Mouse (Mus musculus) liver, embryonic 12.5 days (tissue): ENCODE data around the gene Gm5460. TPM values are rescaled to one million over a fixed set of nuclear protein-coding genes. Genes with fewer than 3 reads are reported as not detected.

Experiments
- ATAC-seq: fragments of 200-750 bp; cut with Nextera tagmentation; 2 replicates; pipeline ENCODE4 v1.8.0; 2017; ENCODE audit warnings: moderate number of reproducible peaks, mild to moderate bottlenecking, moderate library complexity
- H3K27ac ChIP-seq: fragments of 300-500 bp; sonication (generic); 2 replicates; pipeline ENCODE4 v1.5.1; 2016; ENCODE audit warnings: mild to moderate bottlenecking
- H3K27me3 ChIP-seq: fragments of 300-500 bp; sonication (generic); replicated peaks from 2 replicates; pipeline ENCODE4 v1.6.1; 2016; ENCODE audit warnings: mild to moderate bottlenecking, moderate library complexity
- H3K36me3 ChIP-seq: fragments of 300-500 bp; sonication (generic); 2 replicates; pipeline ENCODE4 v1.6.1; 2016; ENCODE audit warnings: mild to moderate bottlenecking, moderate library complexity
- H3K4me1 ChIP-seq: fragments of 300-500 bp; sonication (generic); 2 replicates; pipeline ENCODE4 v1.6.1; 2016
- H3K4me2 ChIP-seq: fragments of 300-500 bp; sonication (generic); 2 replicates; pipeline ENCODE4 v1.6.1; 2016; ENCODE audit warnings: mild to moderate bottlenecking, moderate library complexity
- H3K4me3 ChIP-seq: fragments of 300-500 bp; sonication (generic); 2 replicates; pipeline ENCODE4 v1.5.1; 2016; ENCODE audit warnings: mild to moderate bottlenecking, moderate library complexity
- H3K9ac ChIP-seq: fragments of 300-500 bp; sonication (generic); 2 replicates; pipeline ENCODE4 v1.6.1; 2016; ENCODE audit warnings: mild to moderate bottlenecking, moderate library complexity
- H3K9me3 ChIP-seq: fragments of 300-500 bp; sonication (generic); replicated peaks from 2 replicates; pipeline ENCODE4 v1.6.1; 2016; ENCODE audit warnings: mild to moderate bottlenecking, moderate library complexity
- WGBS: fragments of 180-500 bp; shearing (Covaris S2); methylation state at CpG from one replicate; pipeline ENCODE4 v1.1.7; 2016; ENCODE audit not compliant: insufficient replicate concordance; 5-methylcytosine and 5-hydroxymethylcytosine counted together
- polyA plus RNA-seq: library from polyadenylated mRNA; unstranded; fragments of >200 nt; fragmentation: Nextera tagmentation; extraction: Ambion mirVana; gene quantifications from 2 replicates; pipeline ENCODE4 v1.2.1, GENCODE M21; 2016

Gene Gm5460
- polyA plus RNA-seq, 1 experiment from 2014 or later = not detected

DNA sequence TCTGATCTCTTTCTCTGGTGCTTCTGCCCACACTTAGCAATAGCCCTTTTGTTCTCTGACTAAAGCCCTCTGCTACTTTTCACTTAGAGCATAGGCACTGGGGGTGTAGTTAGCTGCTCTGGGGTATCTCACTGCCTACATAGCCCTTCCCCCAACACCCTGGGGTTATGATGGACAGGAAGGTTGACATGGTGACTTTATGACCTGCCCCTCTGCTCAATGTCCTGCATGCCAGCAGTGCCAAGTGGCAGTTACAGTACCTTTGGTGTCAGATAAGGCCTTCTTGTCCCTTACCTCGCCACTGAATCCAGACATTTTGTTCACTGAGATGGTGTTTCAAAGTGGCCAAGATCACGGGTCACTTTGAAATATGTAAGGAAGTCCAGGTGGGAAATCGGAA is 1.5 kb upstream of the Gm5460 start, which contains the start of gene Gm30083:
Gene Gm30083 (minus strand): TSS at position 120 of the 400 bp plus-strand sequence.
- Histone ChIP-seq H3K27me3 (no peaks in the 10 kb centered on the region), H3K4me2 (no peak within 1 kb of the TSS), H3K4me3 (no peak within 1 kb of the TSS), H3K27ac (no peak within 1 kb of the TSS), H3K4me1 (no peaks in the 10 kb centered on the region), H3K9ac (no peak within 1 kb of the TSS), H3K36me3 (no peaks in the 10 kb centered on the region), H3K9me3 (no peaks in the 10 kb centered on the region)
- WGBS = 56% methylated on average over 3 of the region's 3 CpGs
- no peak for ATAC-seq

DNA sequence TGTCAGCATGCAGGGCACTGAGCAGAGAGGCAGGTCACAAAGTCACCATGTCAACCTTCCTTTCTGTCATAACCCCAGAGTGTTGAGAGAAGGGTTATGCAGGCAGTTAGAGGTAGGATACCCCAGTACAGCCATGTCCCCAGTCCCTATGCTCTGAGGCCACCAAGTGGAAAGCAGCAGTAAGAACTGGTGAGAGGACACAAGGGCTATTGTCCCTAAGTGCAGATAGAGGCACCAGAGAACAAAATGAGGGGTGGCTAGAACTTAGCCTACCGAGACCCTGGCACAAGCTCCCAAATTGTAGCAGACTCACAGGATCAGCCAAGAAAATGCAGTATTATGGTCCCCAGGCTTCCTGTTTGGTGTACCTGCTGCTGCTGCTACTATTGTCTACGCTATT is 380 bp downstream of the Gm5460 start:
- no peak for ATAC-seq
- H3K4me1 ChIP-seq = no peaks in the 10 kb centered on the region
- H3K27me3 ChIP-seq = no peaks in the 10 kb centered on the region
- no peak overlapping the region for H3K27ac ChIP-seq
- no peak overlapping the region for H3K9ac ChIP-seq
- no peak overlapping the region for H3K4me2 ChIP-seq
- 67% methylated on average over 2 of the region's 2 CpGs for WGBS
- no peaks in the 10 kb centered on the region for H3K36me3 ChIP-seq
- no peaks in the 10 kb centered on the region for H3K9me3 ChIP-seq
- H3K4me3 ChIP-seq = no peak overlapping the region

DNA sequence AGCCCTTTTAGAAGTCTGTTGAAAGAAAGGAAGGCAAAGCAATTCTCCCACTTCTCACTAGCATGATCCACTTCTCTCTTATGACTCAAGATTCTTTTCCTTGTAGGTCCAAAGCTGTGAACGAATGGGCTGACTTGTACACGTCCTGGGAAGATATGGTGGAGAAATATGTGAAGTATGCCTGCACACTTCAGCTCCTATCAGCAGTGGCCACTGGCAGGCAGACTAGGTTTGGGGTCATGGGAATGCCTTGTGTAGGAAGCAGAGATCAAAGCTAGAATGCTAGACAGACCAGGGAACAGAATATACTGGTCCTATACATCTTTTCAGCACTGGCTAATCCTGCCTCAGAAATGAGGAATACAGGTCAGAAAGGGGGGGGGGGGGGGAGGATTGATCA is 10.2 kb downstream of the Gm5460 start:
- Histone ChIP-seq H3K27me3 (no peaks in the 10 kb centered on the region), H3K9ac (no peak overlapping the region), H3K27ac (no peak overlapping the region), H3K4me3 (no peak overlapping the region), H3K4me2 (no peak overlapping the region), H3K36me3 (no peaks in the 10 kb centered on the region), H3K9me3 (no peaks in the 10 kb centered on the region), H3K4me1 (no peaks in the 10 kb centered on the region)
- ATAC-seq = no peak
- 56% methylated on average over 2 of the region's 2 CpGs for WGBS

DNA sequence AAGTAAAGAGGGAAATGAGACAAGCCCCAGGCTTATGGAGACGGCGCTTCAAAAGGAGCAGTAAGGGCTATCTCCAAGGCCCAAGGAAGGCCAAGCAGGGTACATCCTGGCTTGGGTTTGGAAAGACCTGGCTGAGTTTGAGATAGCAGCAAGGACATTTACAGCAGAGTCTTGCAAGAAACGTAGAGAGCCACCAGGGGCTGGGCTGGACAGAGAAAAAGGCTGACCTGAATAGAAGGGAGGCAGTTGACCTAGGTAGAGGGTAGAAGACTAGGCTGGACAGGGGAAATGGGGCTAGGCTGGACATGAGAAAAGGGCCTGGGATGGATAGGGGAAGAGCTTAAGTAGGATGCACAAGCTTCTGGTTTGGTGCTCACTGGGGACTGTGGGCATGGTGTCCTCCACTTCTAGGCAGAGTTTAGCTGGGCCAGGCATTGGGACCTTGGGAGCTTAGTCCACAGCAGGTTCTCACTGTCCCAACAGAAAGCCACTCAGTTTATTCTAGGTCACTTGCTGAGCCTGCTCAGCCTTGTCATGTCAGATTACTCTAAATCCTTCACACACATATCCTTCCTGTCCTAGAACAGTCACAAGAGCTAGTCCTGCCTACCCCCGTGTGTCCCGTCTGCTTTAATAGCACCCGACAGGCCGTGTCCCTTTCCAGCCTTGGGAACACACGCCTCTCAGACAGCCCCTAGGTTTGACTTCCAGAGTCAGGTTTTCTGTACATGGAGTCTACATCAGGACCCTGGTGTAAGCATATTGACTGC is 17.5 kb downstream of the Gm5460 start:
- H3K4me1 ChIP-seq = no peaks in the 10 kb centered on the region
- H3K27ac ChIP-seq = no peak overlapping the region
- no peak for ATAC-seq
- WGBS = 75% methylated on average over 8 of the region's 8 CpGs
- no peak overlapping the region for H3K4me2 ChIP-seq
- no peaks in the 10 kb centered on the region for H3K36me3 ChIP-seq
- H3K9me3 ChIP-seq = no peaks in the 10 kb centered on the region
- no peaks in the 10 kb centered on the region for H3K27me3 ChIP-seq
- H3K4me3 ChIP-seq = no peak overlapping the region
- no peak overlapping the region for H3K9ac ChIP-seq

DNA sequence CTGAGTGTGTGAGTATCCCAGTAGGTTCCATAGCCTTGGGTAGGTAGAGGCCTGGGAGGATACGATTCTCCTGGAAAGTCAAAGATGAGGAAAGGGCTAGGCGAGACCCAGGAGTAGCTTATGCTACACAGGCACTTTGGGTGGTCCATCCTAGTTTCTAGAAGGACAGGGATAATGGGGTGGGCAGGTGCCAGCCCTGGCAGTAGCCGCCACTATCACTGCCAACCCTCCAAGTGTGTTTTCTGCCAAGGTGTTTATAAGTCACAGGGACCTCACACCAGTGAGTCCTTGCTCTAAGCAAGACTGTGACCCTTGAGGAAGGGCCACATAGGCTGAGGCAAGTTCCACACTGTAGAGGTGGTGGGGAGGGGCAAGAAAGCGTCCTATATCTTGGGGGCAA is 24.7 kb downstream of the Gm5460 start:
- H3K27me3 ChIP-seq = no peaks in the 10 kb centered on the region
- H3K4me2 ChIP-seq = no peak overlapping the region
- H3K4me3 ChIP-seq = no peak overlapping the region
- no peaks in the 10 kb centered on the region for H3K4me1 ChIP-seq
- no peak for ATAC-seq
- H3K36me3 ChIP-seq = no peaks in the 10 kb centered on the region
- no peak overlapping the region for H3K9ac ChIP-seq
- H3K9me3 ChIP-seq = no peaks in the 10 kb centered on the region
- 60% methylated on average over 4 of the region's 4 CpGs for WGBS
- H3K27ac ChIP-seq = no peak overlapping the region

DNA sequence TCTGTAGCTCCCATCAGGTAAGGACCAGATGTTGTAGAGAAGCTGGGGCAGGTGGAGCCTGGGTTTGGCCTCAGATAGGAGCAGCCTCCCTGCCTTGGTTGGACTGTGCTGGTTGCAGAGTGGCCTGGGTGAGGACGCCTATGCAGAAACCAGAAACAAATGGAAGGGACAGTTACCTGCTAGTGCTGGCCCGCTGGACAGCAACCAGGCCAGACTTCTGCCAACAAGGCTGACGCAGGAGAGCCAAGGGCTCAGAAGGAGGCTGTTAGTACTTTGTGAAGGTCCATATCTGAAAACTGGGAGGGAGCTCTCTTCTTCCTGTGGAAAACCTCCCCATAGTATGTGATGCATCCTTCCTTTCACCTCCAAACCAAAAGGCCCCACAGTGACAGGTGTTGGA is 26.8 kb downstream of the Gm5460 start:
- no peak overlapping the region for H3K4me2 ChIP-seq
- WGBS = 44% methylated on average over 3 of the region's 3 CpGs
- H3K4me3 ChIP-seq = no peak overlapping the region
- no peaks in the 10 kb centered on the region for H3K9me3 ChIP-seq
- no peaks in the 10 kb centered on the region for H3K36me3 ChIP-seq
- H3K4me1 ChIP-seq = no peaks in the 10 kb centered on the region
- no peak for ATAC-seq
- no peaks in the 10 kb centered on the region for H3K27me3 ChIP-seq
- H3K9ac ChIP-seq = no peak overlapping the region
- H3K27ac ChIP-seq = no peak overlapping the region

DNA sequence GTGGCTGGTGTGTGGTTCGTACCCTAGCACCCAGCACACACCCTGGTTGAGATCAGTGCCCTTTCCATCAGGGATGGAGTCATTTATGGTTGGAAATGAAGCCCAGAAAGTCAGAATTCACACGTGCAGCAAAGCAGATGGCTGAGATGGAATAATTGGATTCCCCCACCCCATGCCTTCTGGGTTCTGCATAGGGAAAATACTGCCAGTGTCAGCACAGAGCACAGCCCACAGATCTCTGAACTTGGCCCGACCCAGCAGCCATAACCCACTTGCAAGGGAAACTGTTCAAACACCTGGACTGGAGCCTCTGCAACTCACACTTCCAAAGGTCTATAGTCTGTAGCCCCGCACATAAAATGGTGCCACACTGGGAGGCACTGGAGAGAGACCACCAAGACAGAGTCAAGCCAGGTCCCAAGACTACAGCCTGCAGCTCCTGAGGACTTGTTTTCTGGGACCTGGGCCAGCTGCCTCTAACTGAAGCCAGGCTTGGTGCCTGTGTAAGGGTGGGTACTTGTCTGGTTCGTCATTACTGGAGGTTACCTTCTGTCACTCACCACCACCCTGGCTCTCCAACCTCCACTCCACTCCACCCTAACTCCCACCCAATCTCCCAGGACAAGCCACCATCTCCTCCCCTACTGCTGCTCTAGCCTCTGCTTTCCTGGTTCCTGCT is 33.7 kb downstream of the Gm5460 start:
- Histone ChIP-seq H3K27ac (no peak overlapping the region), H3K36me3 (no peaks in the 10 kb centered on the region), H3K27me3 (no peaks in the 10 kb centered on the region), H3K4me2 (no peak overlapping the region), H3K9ac (no peak overlapping the region), H3K4me3 (no peak overlapping the region), H3K4me1 (no peaks in the 10 kb centered on the region), H3K9me3 (no peaks in the 10 kb centered on the region)
- WGBS = 59% methylated on average over 5 of the region's 5 CpGs
- no peak for ATAC-seq

DNA sequence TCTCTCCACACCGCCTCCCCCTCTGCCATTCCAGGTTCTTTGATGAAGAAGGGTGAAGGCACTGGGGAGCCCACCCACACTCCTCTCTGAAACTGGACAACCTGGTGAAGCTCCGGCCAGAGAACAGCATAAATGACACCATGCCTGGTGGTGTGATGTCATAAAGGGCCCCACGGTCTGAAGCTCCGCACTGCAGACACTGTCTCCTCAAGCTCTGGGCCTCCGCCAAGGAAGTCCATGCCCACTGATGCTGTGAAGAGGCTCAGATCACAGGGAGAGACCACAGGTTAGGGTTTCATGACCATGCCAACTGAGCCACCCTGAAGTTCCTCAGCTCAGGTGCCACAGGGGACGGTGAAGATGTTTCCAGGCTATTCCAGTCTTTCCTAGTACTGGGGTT is 36.0 kb downstream of the Gm5460 start, which contains the start of gene Antxrl:
Gene Antxrl (plus strand): TSS at position 192 of the 400 bp plus-strand sequence.
- Histone ChIP-seq H3K36me3 (no peaks in the 10 kb centered on the region), H3K4me3 (no peak within 1 kb of the TSS), H3K9me3 (no peaks in the 10 kb centered on the region), H3K27ac (no peak within 1 kb of the TSS), H3K4me2 (no peak within 1 kb of the TSS), H3K9ac (no peak within 1 kb of the TSS), H3K27me3 (no peaks in the 10 kb centered on the region), H3K4me1 (no peaks in the 10 kb centered on the region)
- WGBS = 72% methylated on average over 6 of the region's 6 CpGs
- no peak for ATAC-seq

DNA sequence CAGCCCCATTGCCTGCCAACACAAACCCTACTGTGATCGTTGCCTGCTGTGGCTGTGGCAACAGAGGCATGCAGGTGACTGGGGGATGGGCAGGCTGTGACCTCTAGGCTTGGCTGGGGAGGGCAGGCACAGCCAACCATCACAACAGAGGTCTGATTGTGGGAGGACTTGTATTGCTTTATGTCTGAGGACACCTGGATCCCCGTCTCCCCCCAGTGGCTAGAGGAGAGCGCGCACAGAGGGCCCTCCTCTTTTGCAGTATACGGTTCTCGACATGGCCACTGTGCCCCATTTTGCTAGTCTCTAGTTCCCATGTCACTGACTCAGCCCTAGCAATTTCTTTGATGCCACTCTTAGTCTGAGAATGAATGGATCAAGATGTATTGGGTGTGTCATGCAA is 55.1 kb downstream of the Gm5460 start:
- no peak overlapping the region for H3K27ac ChIP-seq
- no peak for ATAC-seq
- no peaks in the 10 kb centered on the region for H3K36me3 ChIP-seq
- H3K9me3 ChIP-seq = no peaks in the 10 kb centered on the region
- H3K4me2 ChIP-seq = no peak overlapping the region
- H3K27me3 ChIP-seq = no peaks in the 10 kb centered on the region
- no peak overlapping the region for H3K4me3 ChIP-seq
- 61% methylated on average over 6 of the region's 6 CpGs for WGBS
- H3K4me1 ChIP-seq = no peaks in the 10 kb centered on the region
- no peak overlapping the region for H3K9ac ChIP-seq

DNA sequence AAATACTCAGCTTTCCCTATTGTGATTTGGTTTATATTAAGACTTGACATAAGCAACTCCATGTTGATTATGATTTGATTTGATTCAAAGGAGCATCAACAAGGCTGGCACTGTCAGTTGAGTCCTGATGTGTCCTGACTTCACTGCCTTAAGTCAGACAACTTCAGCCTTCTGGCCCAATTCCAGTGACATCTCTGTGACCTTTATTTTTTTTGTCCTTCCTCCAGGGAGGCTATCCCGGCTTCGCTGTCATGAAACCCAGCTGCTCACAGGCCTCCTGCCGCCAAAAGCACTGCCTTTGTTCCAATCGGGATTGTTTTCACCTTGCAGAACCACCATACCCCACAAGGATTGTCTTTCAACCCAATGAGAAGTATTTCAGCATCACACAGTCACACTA is 58.8 kb downstream of the Gm5460 start:
- 40% methylated on average over 4 of the region's 4 CpGs for WGBS
- H3K4me3 ChIP-seq = no peak overlapping the region
- no peaks in the 10 kb centered on the region for H3K4me1 ChIP-seq
- H3K27ac ChIP-seq = no peak overlapping the region
- H3K27me3 ChIP-seq = no peaks in the 10 kb centered on the region
- no peak overlapping the region for H3K4me2 ChIP-seq
- no peaks in the 10 kb centered on the region for H3K36me3 ChIP-seq
- no peaks in the 10 kb centered on the region for H3K9me3 ChIP-seq
- no peak overlapping the region for H3K9ac ChIP-seq
- no peak for ATAC-seq

DNA sequence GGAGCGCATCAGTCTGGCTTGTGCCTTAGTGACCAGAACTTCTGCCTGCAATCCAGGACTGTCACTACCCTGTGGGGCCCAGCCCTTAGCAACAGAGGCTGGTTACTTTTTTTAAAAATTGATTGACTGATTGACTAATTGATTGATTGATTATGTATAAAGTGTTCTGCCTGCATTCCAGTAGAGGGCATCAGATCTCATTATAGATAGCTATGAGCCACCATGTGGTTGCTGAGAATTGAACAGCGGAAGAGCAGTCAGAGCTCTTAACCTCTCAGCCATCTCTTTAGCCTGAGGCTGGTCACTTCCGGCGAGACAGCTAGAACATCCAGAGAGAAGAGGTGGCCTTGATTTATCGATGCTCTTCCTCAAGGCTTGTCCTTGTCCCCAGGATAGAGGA is 60.7 kb downstream of the Gm5460 start:
- Histone ChIP-seq H3K9me3 (no peaks in the 10 kb centered on the region), H3K4me3 (no peak overlapping the region), H3K27me3 (no peaks in the 10 kb centered on the region), H3K36me3 (no peaks in the 10 kb centered on the region), H3K9ac (no peak overlapping the region), H3K27ac (no peak overlapping the region), H3K4me2 (no peak overlapping the region), H3K4me1 (no peaks in the 10 kb centered on the region)
- WGBS = 58% methylated on average over 5 of the region's 5 CpGs
- ATAC-seq = no peak

DNA sequence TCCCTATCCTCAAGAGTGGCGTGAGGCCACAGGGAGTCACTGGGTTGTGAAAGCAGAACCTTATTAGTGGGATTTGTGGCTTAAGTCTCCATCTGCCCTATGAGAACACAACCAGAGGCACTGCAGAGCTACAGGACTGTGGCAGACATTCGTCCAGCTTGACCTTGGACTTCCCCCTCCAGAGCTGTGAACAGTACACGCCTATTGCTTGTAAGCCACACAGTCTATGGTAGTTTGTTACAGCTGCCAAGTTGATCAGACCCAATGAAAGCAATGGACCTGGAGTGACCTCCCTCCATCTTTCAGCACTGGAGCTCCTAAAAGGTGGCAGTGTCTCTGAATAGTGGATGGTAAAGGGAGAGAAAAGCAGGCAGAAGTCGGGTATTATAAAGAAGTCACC is 61.7 kb downstream of the Gm5460 start:
- Histone ChIP-seq H3K4me2 (no peak overlapping the region), H3K36me3 (no peaks in the 10 kb centered on the region), H3K27me3 (no peaks in the 10 kb centered on the region), H3K4me3 (no peak overlapping the region), H3K9me3 (no peaks in the 10 kb centered on the region), H3K27ac (no peak overlapping the region), H3K9ac (no peak overlapping the region), H3K4me1 (no peaks in the 10 kb centered on the region)
- WGBS = 39% methylated on average over 4 of the region's 4 CpGs
- no peak for ATAC-seq
